Mouse (Mus musculus): ENCODE measurements around the gene Rhov. TPM values are rescaled to one million over a fixed set of nuclear protein-coding genes. Genes with fewer than 3 reads are reported as not detected.

Gene Rhov
- total RNA-seq, 2 experiments from 2014 or later = 6.3 to 6.9 TPM

- no peak for DNase-seq (ENCODE audit: extremely low spot score in 1 of 2, low spot score in 1 of 2)
Observed at GRCm38 (mm10) chr2:119240075-119240818, 30.8 kb downstream of the Rhov start.

- no peak for DNase-seq (ENCODE audit: extremely low spot score in 1 of 2, low spot score in 1 of 2)
Observed at GRCm38 (mm10) chr2:119238671-119239070, 32.4 kb downstream of the Rhov start.

- DNase-seq (ENCODE audit: extremely low spot score in 1 of 2, low spot score in 1 of 2) = no peak
Observed at GRCm38 (mm10) chr2:119237871-119238220, 33.2 kb downstream of the Rhov start.

- no peak for DNase-seq (ENCODE audit: extremely low spot score in 1 of 2, low spot score in 1 of 2)
Observed at GRCm38 (mm10) chr2:119237210-119237870, 33.7 kb downstream of the Rhov start, which contains the start of gene Spint1. Spint1 (plus strand) TSS chr2:119237362.

GRCm38 (mm10) chr2:119236682-119237209, 34.3 kb downstream of the Rhov start:
- no peak for DNase-seq (ENCODE audit: extremely low spot score in 1 of 2, low spot score in 1 of 2)

- DNase-seq (ENCODE audit: extremely low spot score in 1 of 2, low spot score in 1 of 2) = no peak
Observed at GRCm38 (mm10) chr2:119229775-119230704, 41.0 kb downstream of the Rhov start, which contains the start of gene Ppp1r14d. Ppp1r14d (minus strand) TSS chr2:119229906.

Other genes with a start within 250 kb of the Rhov start
- 10 to 100 TPM; 49.7 to 57.8 TPM for gene Ccdc32, start 241.9 kb downstream of the Rhov start, total RNA-seq (2021)
- gene Rpusd2, start 236.5 kb downstream of the Rhov start, total RNA-seq (2021) = 1 to 10 TPM; 6.8 to 7.2 TPM
- under 1 TPM; 0.49 to 0.52 TPM for gene Knl1, start 224.2 kb downstream of the Rhov start, total RNA-seq (2021)
- 1 to 10 TPM in 1 of 2 experiments, under 1 TPM in 1; 0.99 to 1.2 TPM for gene Rad51, start 158.5 kb downstream of the Rhov start, total RNA-seq (2021)
- 10 to 100 TPM; 51.5 to 56.5 TPM for gene Rmdn3, start 114.2 kb downstream of the Rhov start, total RNA-seq (2021)
- gene Gchfr, start 103.5 kb downstream of the Rhov start, total RNA-seq (2021) = not detected
- not detected for gene Gm14137, start 96.8 kb downstream of the Rhov start, total RNA-seq (2021)
- gene Zfyve19, start 62.7 kb downstream of the Rhov start, total RNA-seq (2021) = 10 to 100 TPM; 28.3 to 38.8 TPM
- gene Dnajc17, start 62.5 kb downstream of the Rhov start, total RNA-seq (2021) = 10 to 100 TPM; 15.8 to 19.7 TPM
- not detected for gene Ppp1r14d, start 41.4 kb downstream of the Rhov start, total RNA-seq (2021)
- gene Spint1, start 33.9 kb downstream of the Rhov start, total RNA-seq (2021) = 1 to 10 TPM in 1 of 2 experiments, under 1 TPM in 1; 0.92 to 1.9 TPM
- 10 to 100 TPM; 37.5 to 43.9 TPM for gene Vps18, start 17.5 kb upstream of the Rhov start, total RNA-seq (2021)
- 1 to 10 TPM; 3.0 to 5.2 TPM for gene Dll4, start 54.5 kb upstream of the Rhov start, total RNA-seq (2021)
- gene Chac1, start 80.0 kb upstream of the Rhov start, total RNA-seq (2021) = 1 to 10 TPM; 6.4 to 7.1 TPM
- gene Ino80, start 206.4 kb upstream of the Rhov start, total RNA-seq (2021) = 10 to 100 TPM; 16.0 to 19.1 TPM